Mouse (Mus musculus): ENCODE measurements around the gene E130208F15Rik. TPM values are rescaled to one million over a fixed set of nuclear protein-coding genes. Genes with fewer than 3 reads are reported as not detected.

The E130208F15Rik gene
- polyA plus RNA-seq, 1 experiment, result not detected

DNA sequence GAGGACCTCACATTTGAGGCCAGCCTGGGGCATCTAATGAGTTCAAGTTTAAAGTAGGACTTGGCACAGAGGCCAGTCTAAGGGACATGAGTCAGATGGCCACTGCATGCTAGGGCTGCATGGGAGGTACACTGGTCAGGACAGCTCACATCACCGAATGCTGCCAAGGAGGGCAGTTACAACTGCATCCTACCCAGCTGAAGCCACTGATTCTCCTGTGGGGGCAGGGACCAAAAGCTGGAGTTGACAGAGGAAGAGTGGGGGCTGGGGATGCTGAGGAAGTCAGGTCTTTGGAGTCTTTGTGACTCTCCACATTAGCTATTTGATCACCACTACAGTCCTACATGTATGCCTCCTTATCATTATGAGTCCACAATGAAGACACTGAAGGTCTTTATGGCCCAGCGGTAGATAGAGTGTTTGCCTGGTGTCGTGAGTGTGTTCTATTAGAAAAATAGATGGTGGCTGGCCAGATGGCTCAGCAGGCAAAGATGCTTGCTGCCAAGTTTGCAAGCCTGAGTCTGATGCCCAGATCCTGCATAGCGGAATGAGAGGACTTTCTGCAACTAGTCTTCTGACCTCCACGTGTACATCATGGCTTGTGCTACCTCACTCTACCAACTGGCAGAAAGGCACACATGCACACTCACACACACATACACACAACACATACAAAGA, 18.0 kb downstream of the E130208F15Rik start:
- Histone ChIP-seq H3K4me3 (ENCODE audit: insufficient read depth, low read depth, low read length) (no peak overlapping the region), H3K27ac (ENCODE audit: insufficient read depth, low read depth, low read length) (no peak overlapping the region), H3K4me1 (ENCODE audit: control insufficient read depth, insufficient read depth, low read length) (peaks cover 10% of the 10 kb centered on the region)
- WGBS, result 70% methylated on average over 5 of the region's 5 CpGs
- TF ChIP-seq CTCF (IDR thresholded peaks at IDR 0.05; ENCODE audit: insufficient read depth, low read depth, low read length), result no peak
- TF ChIP-seq POLR2A (IDR thresholded peaks at IDR 0.05; ENCODE audit: insufficient read depth, low read depth, low read length), result no peak

DNA sequence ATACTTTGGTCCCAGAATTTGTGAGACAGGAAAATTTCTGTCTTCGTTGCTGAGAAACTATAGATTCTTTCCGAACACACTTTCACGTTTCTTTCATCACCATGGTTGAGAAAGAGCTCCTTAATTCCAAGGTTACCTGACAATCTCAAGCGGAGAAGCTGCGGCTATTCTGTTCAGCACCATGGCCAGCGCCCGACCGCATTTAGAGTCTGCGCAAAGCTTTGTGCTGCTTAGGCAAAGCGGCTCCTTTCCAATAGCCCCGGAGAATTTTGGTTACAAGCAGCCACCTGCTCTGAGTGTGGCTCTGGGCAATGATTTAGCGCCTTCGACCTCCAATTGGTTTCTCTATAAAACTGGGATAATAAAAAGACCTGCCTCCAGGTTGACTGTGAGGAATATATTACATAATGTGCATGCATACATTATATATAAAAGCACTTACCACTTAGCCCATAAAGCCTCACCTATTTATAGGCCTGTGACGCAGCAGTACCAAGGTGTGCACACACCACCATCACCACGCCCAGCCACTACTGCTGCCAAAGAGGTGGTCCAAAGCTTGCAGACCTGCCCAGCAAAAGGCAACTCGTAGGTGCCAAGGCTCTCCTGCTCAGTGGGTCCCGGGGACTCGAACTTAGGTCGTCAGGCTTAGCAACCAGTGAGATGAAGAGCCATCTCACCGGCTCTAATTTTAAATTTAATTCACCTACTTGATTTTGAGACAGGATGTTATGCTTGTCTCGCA, 25.3 kb downstream of the E130208F15Rik start:
- Histone ChIP-seq H3K4me1 (ENCODE audit: control insufficient read depth, insufficient read depth, low read length) (peaks cover 24% of the 10 kb centered on the region), H3K4me3 (ENCODE audit: insufficient read depth, low read depth, low read length) (no peak overlapping the region), H3K27ac (ENCODE audit: insufficient read depth, low read depth, low read length) (no peak overlapping the region)
- TF ChIP-seq POLR2A (IDR thresholded peaks at IDR 0.05; ENCODE audit: insufficient read depth, low read depth, low read length), result no peak
- WGBS, result 60% methylated on average over 21 of the region's 21 CpGs

- TF ChIP-seq CTCF (IDR thresholded peaks at IDR 0.05; ENCODE audit: insufficient read depth, low read depth, low read length) (peak; percentile 98), POLR2A (IDR thresholded peaks at IDR 0.05; ENCODE audit: insufficient read depth, low read depth, low read length) (no peak)
- under 1% methylated on average over 30 of the region's 30 CpGs for WGBS
- Histone ChIP-seq H3K27ac (ENCODE audit: insufficient read depth, low read depth, low read length) (no peak overlapping the region), H3K4me3 (ENCODE audit: insufficient read depth, low read depth, low read length) (no peak overlapping the region), H3K4me1 (ENCODE audit: control insufficient read depth, insufficient read depth, low read length) (peaks cover 24% of the 10 kb centered on the region)
These were observed 26.3 kb downstream of the E130208F15Rik start for GRCm38 (mm10) chr7:30347828-30348227.

DNA sequence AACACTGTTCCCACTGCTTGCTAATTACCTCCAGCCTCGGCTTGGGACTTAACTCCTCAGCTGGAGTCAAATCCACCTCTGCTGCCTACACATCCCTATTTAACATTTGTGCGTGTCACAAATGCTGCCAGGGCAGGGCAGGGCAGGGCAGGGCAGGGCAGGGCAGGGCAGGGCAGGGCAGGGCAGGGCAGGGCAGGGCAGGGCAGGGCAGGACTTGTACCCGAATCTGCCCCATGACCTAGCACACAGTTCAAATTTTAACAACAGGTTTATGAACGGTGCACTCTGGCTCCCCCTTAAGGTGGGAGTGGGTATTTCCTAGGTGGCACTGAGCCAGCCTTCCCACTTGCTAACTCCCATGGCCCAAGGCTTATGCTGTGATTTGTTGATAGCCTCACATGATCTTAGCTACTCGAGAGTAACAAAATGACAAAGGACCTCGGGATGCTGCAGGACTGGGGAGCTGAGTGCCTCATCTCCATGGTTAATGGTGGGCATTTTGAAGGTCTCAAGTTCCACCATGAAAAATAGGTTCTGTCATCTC, 31.8 kb downstream of the E130208F15Rik start:
- WGBS, result 9% methylated on average over 6 of the region's 6 CpGs
- no peak overlapping the region for H3K4me3 ChIP-seq (ENCODE audit: insufficient read depth, low read depth, low read length)
- no peak for TF ChIP-seq CTCF (IDR thresholded peaks at IDR 0.05; ENCODE audit: insufficient read depth, low read depth, low read length)
- TF ChIP-seq POLR2A (IDR thresholded peaks at IDR 0.05; ENCODE audit: insufficient read depth, low read depth, low read length), result no peak
- H3K27ac ChIP-seq (ENCODE audit: insufficient read depth, low read depth, low read length), result no peak overlapping the region
- H3K4me1 ChIP-seq (ENCODE audit: control insufficient read depth, insufficient read depth, low read length), result peaks cover 34% of the 10 kb centered on the region

DNA sequence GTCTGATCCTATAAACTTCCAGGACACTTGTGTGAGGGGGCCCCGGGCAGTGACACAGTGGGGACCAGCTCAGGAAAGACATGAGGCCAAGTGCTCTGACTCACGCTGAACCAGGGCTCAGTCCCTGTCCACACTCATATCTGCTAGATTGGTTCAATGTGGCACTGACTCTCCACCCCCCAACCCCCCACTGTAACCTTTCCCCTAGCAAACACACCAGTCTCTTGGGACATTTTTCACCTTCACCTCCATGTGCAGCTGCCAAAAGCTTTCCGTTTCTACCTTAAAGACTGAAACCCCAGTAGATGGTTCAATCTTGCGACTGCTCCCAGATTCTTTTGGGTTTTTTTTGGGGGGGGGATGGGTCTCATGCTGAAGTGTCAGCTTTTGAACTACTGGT, 32.5 kb downstream of the E130208F15Rik start:
- Histone ChIP-seq H3K27ac (ENCODE audit: insufficient read depth, low read depth, low read length) (no peak overlapping the region), H3K4me1 (ENCODE audit: control insufficient read depth, insufficient read depth, low read length) (peaks cover 27% of the 10 kb centered on the region), H3K4me3 (ENCODE audit: insufficient read depth, low read depth, low read length) (no peak overlapping the region)
- no peak for TF ChIP-seq CTCF (IDR thresholded peaks at IDR 0.05; ENCODE audit: insufficient read depth, low read depth, low read length)
- 76% methylated on average over 4 of the region's 4 CpGs for WGBS

GRCm38 (mm10) chr7:30358378-30359186, 37.0 kb downstream of the E130208F15Rik start:
- 58% methylated on average over 7 of the region's 7 CpGs for WGBS
- TF ChIP-seq POLR2A (IDR thresholded peaks at IDR 0.05; ENCODE audit: insufficient read depth, low read depth, low read length) (no peak), CTCF (IDR thresholded peaks at IDR 0.05; ENCODE audit: insufficient read depth, low read depth, low read length) (no peak)
- Histone ChIP-seq H3K4me1 (ENCODE audit: control insufficient read depth, insufficient read depth, low read length) (peaks cover 47% of the 10 kb centered on the region), H3K27ac (ENCODE audit: insufficient read depth, low read depth, low read length) (no peak overlapping the region), H3K4me3 (ENCODE audit: insufficient read depth, low read depth, low read length) (no peak overlapping the region)

DNA sequence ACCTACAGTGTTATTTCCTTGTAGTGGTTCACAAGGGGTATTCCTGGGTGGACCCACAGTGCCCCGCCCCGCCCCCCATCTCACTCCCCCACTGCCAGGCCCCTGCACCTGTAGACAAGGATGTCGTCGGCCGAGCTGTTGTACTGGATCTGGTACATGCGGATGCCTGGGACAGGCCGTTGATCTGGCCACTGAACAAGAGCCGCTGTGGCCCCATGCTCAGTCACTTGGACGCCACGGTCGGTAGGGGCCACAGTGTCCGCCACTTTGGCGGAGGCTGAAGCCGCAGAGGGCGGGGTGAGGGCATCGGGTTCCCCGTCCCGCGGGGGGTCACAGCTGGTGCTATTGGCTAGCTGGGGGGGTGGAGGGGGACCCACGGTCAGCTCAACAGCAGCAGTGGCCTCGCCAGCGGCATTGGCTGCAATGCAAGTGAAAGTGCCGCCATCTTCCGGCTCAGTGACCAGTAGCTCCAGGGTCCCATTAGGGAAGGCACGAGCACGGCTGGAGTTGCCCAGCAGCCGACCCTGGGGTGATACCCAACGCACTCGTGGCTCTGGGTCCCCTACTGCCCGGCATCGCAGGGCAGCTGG, 37.8 kb downstream of the E130208F15Rik start:
- TF ChIP-seq POLR2A (IDR thresholded peaks at IDR 0.05; ENCODE audit: insufficient read depth, low read depth, low read length) (no peak), CTCF (IDR thresholded peaks at IDR 0.05; ENCODE audit: insufficient read depth, low read depth, low read length) (no peak)
- H3K4me1 ChIP-seq (ENCODE audit: control insufficient read depth, insufficient read depth, low read length), result peaks cover 51% of the 10 kb centered on the region
- H3K4me3 ChIP-seq (ENCODE audit: insufficient read depth, low read depth, low read length), result no peak overlapping the region
- no peak overlapping the region for H3K27ac ChIP-seq (ENCODE audit: insufficient read depth, low read depth, low read length)
- WGBS, result 89% methylated on average over 31 of the region's 31 CpGs

DNA sequence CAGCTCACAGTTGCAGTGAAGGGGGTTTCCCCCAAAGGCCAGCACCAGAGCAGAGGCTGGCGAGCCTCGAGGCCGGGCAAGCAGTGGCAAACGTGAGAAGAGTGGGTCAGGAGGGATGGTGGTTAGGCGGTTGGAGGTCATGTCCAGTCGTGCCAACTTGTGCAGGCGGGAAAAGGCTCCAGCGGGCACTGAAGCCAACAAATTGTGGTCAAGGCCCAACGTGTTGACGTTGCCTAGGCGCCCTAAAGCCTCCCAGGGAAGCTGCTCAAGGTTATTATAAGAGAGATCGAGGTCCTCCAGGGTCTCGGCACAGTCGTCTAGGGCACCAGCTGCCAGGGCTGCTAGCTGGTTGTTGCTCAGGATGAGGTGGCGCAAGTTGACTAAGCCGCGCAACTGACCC, 38.5 kb downstream of the E130208F15Rik start:
- Histone ChIP-seq H3K4me3 (ENCODE audit: insufficient read depth, low read depth, low read length) (no peak overlapping the region), H3K4me1 (ENCODE audit: control insufficient read depth, insufficient read depth, low read length) (peaks cover 51% of the 10 kb centered on the region), H3K27ac (ENCODE audit: insufficient read depth, low read depth, low read length) (no peak overlapping the region)
- 91% methylated on average over 17 of the region's 17 CpGs for WGBS
- TF ChIP-seq CTCF (IDR thresholded peaks at IDR 0.05; ENCODE audit: insufficient read depth, low read depth, low read length) (no peak), POLR2A (IDR thresholded peaks at IDR 0.05; ENCODE audit: insufficient read depth, low read depth, low read length) (no peak)

Measured in olfactory bulb, adult 2 months (tissue).